Mouse (Mus musculus) kidney, postnatal 0 days (tissue): ENCODE results near the gene Cercam. TPM values are rescaled to one million over a fixed set of nuclear protein-coding genes. Genes with fewer than 3 reads are reported as not detected.

Source experiments
- ATAC-seq: fragments of 200-750 bp; cut with Nextera tagmentation; replicated peaks from 2 replicates; pipeline ENCODE4 v1.8.0; 2017; ENCODE audit warnings: low read depth, moderate number of reproducible peaks, moderate TSS enrichment, moderate library complexity; ENCODE audit not compliant: low FRiP score
- DNase-seq: peaks from one replicate; pipeline ENCODE4 v3.0.0-alpha.2; 2016; ENCODE audit warnings: low spot score
- H3K27ac ChIP-seq: fragments of 300-500 bp; sonication (generic); 2 replicates; pipeline ENCODE4 v1.5.1; 2014; ENCODE audit warnings: mild to moderate bottlenecking
- H3K27me3 ChIP-seq: fragments of 300-500 bp; sonication (generic); 2 replicates; pipeline ENCODE4 v1.6.1; 2014; ENCODE audit warnings: low read length, mixed read lengths; ENCODE audit not compliant: insufficient read depth
- H3K36me3 ChIP-seq: fragments of 300-500 bp; sonication (generic); 2 replicates; pipeline ENCODE4 v1.6.1; 2014; ENCODE audit warnings: low read length, mixed read lengths; ENCODE audit not compliant: insufficient read depth
- H3K4me1 ChIP-seq: fragments of 300-500 bp; sonication (generic); replicated peaks from 2 replicates; pipeline ENCODE4 v1.6.1; 2014; ENCODE audit warnings: antibody characterized with exemption, low read length, mixed read lengths; ENCODE audit not compliant: insufficient read depth
- H3K4me2 ChIP-seq: fragments of 300-500 bp; sonication (generic); 2 replicates; pipeline ENCODE4 v1.6.1; 2014; ENCODE audit warnings: mild to moderate bottlenecking, low read length, moderate library complexity, mixed read lengths
- H3K4me3 ChIP-seq: fragments of 300-500 bp; sonication (generic); replicated peaks from 2 replicates; pipeline ENCODE4 v1.5.1; 2014; ENCODE audit warnings: low read depth, low read length
- H3K9ac ChIP-seq: fragments of 300-500 bp; sonication (generic); 2 replicates; pipeline ENCODE4 v1.6.1; 2014; ENCODE audit warnings: low read depth, low read length
- H3K9me3 ChIP-seq: fragments of 300-500 bp; sonication (generic); replicated peaks from 2 replicates; pipeline ENCODE4 v1.6.1; 2016; ENCODE audit warnings: low read length, inconsistent platforms, mixed read lengths
- CTCF ChIP-seq: IDR thresholded peaks from 2 replicates; pipeline ENCODE4 v1.5.1; 2016; ENCODE audit warnings: antibody characterized with exemption, low read depth, mild to moderate bottlenecking, moderate library complexity
- WGBS: fragments of 180-500 bp; shearing (Covaris S2); extraction: QIAGEN DNeasy Blood & Tissue Kit; methylation state at CpG from one replicate; pipeline ENCODE4 v1.1.7; 2014; 5-methylcytosine and 5-hydroxymethylcytosine counted together
- polyA plus RNA-seq: library from polyadenylated mRNA; unstranded; fragments of >200 nt; fragmentation: Nextera tagmentation; extraction: Ambion mirVana; gene quantifications from 2 replicates; pipeline ENCODE4 v1.2.1, GENCODE M21; 2015

Gene Cercam
- polyA plus RNA-seq, 1 experiment from 2014 or later, result 10.2 TPM

DNA sequence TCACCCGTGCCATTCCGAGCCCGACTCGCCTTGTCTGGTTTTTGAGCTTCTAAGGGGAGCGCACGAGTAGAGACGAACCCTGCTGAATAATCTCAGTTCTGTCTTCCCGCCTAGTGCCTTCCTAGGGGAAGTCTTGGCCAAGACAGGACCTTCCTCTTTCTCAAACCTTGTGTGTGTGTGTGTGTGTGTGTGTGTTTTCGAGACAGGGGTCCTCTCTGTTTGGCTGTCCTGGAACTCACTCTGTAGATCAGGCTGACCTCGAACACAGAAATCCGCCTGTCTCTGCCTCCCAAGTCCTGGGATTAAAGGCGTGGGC lies 41.3 kb upstream of the Cercam start:
- Histone ChIP-seq H3K27me3 (no peaks in the 10 kb centered on the region), H3K9ac (peak overlapping the region; percentile 81), H3K4me1 (peaks cover 8% of the 10 kb centered on the region), H3K4me2 (peak overlapping the region; percentile 86), H3K27ac (peak overlapping the region; percentile 66), H3K9me3 (no peaks in the 10 kb centered on the region), H3K36me3 (peaks cover 1% of the 10 kb centered on the region), H3K4me3 (peak overlapping the region; percentile 99)
- WGBS, result 3% methylated on average over 12 of the region's 12 CpGs
- no peak for ATAC-seq
- no peak for DNase-seq
- TF ChIP-seq CTCF, result no peak

DNA sequence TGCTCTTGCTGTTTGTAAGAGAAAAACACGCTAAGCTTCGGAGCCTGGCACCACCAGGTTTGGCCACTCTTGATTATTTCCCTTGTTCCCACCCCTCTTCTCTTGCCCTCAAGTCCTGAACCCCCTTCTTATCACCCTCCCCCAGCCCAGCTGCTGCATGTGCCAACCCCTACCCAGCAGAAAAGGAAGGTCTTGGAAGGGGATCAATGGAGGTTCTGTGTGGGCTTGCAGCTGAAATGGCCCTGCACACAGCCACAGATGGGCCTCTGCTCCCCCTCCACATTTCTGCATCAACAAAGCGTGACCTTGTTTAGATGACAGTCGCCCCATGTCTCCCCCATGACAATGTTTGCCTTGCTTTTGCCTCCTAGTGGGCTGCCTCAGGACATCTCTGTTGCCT lies 37.9 kb upstream of the Cercam start:
- H3K9ac ChIP-seq, result no peak overlapping the region
- WGBS, result 88% methylated on average over 4 of the region's 4 CpGs
- DNase-seq (no peak), ATAC-seq (no peak)
- H3K27ac ChIP-seq, result no peak overlapping the region
- H3K36me3 ChIP-seq, result peaks cover 13% of the 10 kb centered on the region
- no peak overlapping the region for H3K4me2 ChIP-seq
- no peaks in the 10 kb centered on the region for H3K9me3 ChIP-seq
- no peaks in the 10 kb centered on the region for H3K27me3 ChIP-seq
- H3K4me1 ChIP-seq, result peaks cover 8% of the 10 kb centered on the region
- H3K4me3 ChIP-seq, result no peak overlapping the region
- TF ChIP-seq CTCF, result no peak

DNA sequence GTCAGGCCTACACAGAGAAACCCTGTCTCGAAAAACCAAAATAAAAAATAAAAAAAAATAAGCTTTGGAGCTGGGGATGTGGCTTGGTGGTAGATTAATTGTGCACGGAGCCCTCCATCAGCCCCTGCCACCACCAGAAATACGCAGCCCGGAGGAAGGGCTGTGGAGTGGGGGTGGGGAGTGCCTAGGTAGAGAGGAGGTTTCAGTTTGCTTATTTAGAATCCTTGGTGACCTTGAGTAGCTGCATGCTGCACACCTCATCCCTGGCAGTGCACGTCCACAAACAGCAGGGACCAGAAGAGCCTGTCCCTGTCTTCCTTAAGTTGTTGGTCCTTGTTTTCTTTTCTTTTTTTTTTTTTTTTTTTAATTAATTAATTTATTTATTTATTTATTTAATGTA lies 35.2 kb upstream of the Cercam start:
- WGBS, result 87% methylated on average over 5 of the region's 5 CpGs

DNA sequence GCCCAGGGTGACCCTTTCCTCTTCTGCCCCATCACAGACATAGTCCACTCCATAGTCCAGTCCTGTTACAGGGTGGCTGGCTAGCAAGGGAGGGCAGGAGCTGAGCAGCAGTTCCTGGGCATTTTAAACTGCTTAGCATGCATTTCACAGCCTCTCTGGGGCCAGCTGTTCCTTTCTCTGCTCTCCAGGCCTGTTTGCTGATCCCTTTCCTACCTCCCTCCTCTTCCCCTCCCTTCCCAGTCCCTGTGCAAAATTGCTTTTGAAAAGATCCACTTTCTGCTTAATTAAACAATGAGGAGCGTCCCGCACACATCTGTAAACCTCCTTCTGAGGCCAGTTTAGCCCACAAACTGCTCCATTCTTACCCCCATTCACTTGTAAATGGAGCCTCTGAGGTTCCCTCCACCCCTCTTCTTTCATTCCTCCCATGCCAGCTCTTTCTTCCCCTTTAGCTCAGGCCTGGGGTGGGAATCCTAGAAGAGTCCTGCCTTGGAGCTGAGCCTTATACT lies 33.5 kb upstream of the Cercam start:
- DNase-seq (no peak), ATAC-seq (0 out of 2 replicates have a peak, but pooled peaks have one; percentile 17)
- H3K4me3 ChIP-seq, result no peak overlapping the region
- H3K4me2 ChIP-seq, result no peak overlapping the region
- no peaks in the 10 kb centered on the region for H3K4me1 ChIP-seq
- 63% methylated on average over 2 of the region's 2 CpGs for WGBS
- no peak for TF ChIP-seq CTCF
- no peaks in the 10 kb centered on the region for H3K9me3 ChIP-seq
- no peak overlapping the region for H3K27ac ChIP-seq
- peaks cover 29% of the 10 kb centered on the region for H3K36me3 ChIP-seq
- no peak overlapping the region for H3K9ac ChIP-seq
- no peaks in the 10 kb centered on the region for H3K27me3 ChIP-seq

More for the DNA sequence above, 35.2 kb upstream of the Cercam start:
- Histone ChIP-seq H3K4me1 (no peaks in the 10 kb centered on the region), H3K36me3 (peaks cover 21% of the 10 kb centered on the region), H3K4me3 (no peak overlapping the region), H3K27ac (no peak overlapping the region), H3K27me3 (no peaks in the 10 kb centered on the region), H3K9me3 (no peaks in the 10 kb centered on the region), H3K4me2 (no peak overlapping the region), H3K9ac (no peak overlapping the region)
- ATAC-seq, result no peak
- DNase-seq, result no peak
- TF ChIP-seq CTCF, result no peak

DNA sequence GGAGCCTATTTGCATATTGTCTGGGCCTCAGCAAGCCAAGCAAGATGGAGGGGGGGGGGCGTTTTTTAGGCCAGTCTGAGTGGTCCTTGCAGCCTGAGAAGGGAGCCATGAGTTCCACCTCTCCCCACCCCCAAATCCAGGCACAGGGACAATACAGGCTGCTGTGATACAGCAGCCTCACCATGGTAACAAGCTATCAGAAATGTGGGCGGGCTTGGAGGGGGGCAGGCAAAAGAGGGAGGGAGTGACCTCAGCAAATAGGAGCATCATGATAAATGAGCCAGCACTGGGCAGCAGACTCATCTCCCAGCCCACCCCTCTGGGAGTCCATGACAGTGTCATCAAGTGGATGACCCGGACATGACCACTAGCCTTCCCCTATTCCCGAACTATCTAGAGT lies 29.5 kb upstream of the Cercam start:
- H3K36me3 ChIP-seq, result peaks cover 39% of the 10 kb centered on the region
- ATAC-seq, result no peak
- no peaks in the 10 kb centered on the region for H3K4me1 ChIP-seq
- no peak for DNase-seq
- no peak overlapping the region for H3K4me2 ChIP-seq
- WGBS, result 69% methylated on average over 4 of the region's 4 CpGs
- H3K27me3 ChIP-seq, result peaks cover 4% of the 10 kb centered on the region
- no peak overlapping the region for H3K27ac ChIP-seq
- no peak overlapping the region for H3K9ac ChIP-seq
- no peak for TF ChIP-seq CTCF
- no peak overlapping the region for H3K4me3 ChIP-seq
- H3K9me3 ChIP-seq, result no peaks in the 10 kb centered on the region

DNA sequence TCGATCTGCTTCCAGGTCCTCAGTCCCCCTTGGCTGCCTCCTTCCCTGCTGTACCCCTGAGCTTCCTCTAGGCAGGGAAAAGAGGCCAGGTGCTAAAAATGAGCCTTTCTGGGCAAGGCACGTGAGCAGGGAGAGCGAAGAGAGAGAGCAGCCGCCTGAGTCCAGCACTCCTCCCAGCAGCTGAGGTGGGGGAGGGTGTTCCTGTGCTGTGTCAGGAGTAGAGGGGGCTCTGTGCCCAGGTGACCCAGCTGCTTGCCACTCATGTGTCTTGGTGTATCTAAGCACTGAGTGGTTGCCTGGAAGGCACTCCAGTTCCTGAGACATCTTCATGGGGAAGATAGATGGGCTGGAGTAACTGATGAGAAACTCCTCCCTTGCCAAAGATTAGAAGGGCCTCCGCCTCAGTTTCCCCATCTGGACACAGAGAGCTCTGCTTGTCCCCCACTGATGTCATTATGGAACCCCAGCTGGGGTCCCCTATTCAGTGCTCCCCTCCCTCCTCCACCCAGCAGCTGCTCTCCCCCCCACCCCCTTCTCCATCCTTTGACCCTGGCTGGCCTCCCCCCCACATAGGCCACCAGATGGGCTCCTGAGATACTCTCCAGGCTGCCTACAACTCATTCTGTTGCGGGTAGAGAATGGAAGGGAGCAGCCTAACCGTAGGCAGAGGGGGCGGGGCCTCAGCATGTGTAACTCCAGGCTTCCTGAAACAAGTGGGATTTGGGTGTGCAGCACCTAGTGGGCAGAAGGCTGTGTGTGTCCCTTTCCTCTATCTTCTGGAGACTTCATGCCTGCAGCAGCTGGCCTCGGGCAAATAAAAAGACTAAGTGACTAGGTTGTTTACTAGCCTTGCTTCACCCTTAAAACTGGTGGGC lies 25.5 kb upstream of the Cercam start:
- H3K36me3 ChIP-seq, result peaks cover 26% of the 10 kb centered on the region
- H3K27ac ChIP-seq, result no peak overlapping the region
- H3K4me3 ChIP-seq, result no peak overlapping the region
- no peak overlapping the region for H3K9ac ChIP-seq
- 0 out of 2 replicates have a peak, but pooled peaks have one; percentile 15 for ATAC-seq
- no peak overlapping the region for H3K4me2 ChIP-seq
- no peak for DNase-seq
- WGBS, result 69% methylated on average over 9 of the region's 9 CpGs
- TF ChIP-seq CTCF, result no peak
- no peaks in the 10 kb centered on the region for H3K9me3 ChIP-seq
- peaks cover 5% of the 10 kb centered on the region; the same call in 1 of the 2 replicates for H3K4me1 ChIP-seq
- peaks cover 26% of the 10 kb centered on the region for H3K27me3 ChIP-seq
